Mouse (Mus musculus): ENCODE measurements around the gene Fer.

The Fer gene

GRCm38 (mm10) chr17:64167731-64168130 lies 304.9 kb downstream of the Fer start:
- no peak for DNase-seq

GRCm38 (mm10) chr17:64170019-64170418 lies 307.2 kb downstream of the Fer start:
- no peak for DNase-seq

GRCm38 (mm10) chr17:64172474-64172873 lies 309.6 kb downstream of the Fer start:
- DNase-seq = no peak

GRCm38 (mm10) chr17:64180546-64180945 lies 317.7 kb downstream of the Fer start:
- no peak for DNase-seq

DNA sequence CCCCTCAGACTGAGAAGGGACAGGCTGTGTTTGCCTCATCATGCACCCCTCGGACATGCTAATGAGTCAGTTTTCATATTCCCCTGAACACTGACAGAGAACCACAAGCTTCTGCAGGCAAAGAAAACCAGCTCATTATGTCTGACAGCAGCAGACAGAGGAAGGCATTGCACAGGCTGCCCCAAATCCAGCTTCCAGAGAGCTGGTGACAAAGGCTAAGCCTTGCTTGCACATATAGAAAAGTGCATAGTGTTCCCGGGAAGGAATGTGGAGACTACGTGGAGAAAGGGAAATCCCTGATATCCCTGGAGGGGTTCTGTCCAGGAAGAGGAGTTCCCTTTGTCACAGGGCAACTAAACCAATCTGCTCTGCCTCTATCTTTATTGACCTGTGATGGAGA lies 318.4 kb downstream of the Fer start:
- DNase-seq = no peak

DNA sequence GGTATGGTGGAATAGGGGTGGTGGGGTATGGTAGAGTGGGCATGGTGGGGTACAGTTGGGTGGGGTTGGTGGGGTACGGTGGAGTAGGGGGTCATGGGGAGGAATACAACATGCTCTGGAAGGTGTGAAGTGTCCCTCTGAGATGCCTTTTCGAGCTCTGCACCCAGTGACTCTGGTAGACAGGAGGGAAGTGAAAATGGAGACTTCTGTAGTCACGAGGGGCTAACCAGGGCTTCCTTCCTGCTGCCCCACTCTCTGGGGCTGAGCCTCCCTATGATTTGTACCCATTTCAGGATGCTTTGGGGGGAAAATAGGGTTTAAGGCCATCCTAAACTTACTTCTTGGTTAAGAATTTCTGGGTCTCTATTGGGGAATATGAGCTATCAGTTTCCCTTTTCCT lies 319.7 kb downstream of the Fer start:
- DNase-seq = no peak

GRCm38 (mm10) chr17:64183196-64183595 lies 320.3 kb downstream of the Fer start:
- no peak for DNase-seq
